Mouse (Mus musculus): Measurements from ENCODE around the gene Irf5. TPM values are rescaled to one million over a fixed set of nuclear protein-coding genes. Genes with fewer than 3 reads are reported as not detected.

Irf5 gene
- polyA plus RNA-seq, 1 experiment from 2014 or later, result 6.8 TPM

DNA sequence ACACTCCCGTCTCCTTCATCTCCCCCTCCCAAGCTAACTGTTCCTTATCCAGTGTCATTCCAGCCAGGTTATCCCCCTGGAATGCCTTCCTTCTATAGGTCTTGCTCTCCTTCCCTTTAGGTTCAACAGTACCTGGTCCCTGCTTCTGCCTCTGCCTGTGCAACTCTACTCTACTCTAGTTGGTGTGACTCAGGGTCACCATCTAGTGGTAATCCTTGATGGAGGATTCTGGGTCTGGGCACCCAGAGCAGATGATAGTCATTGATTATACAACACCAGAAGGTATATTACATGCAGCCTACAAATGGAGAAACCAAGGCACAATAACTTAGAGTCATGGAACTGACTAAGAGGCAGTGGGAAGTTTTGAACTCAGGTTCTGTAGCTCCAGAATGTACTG, 24.8 kb upstream of the Irf5 start:
- Histone ChIP-seq H3K4me2 (ENCODE audit: low read depth, low read length) (no peak overlapping the region), H3K36me3 (ENCODE audit: control insufficient read depth, insufficient read depth, low read length) (no peaks in the 10 kb centered on the region), H3K4me3 (ENCODE audit: low read length) (no peak overlapping the region), H3K4me1 (replicated peaks; ENCODE audit: control insufficient read depth, insufficient read depth, low read length) (peaks cover 4% of the 10 kb centered on the region; the same call in 1 of the 2 replicates), H3K9me3 (ENCODE audit: control insufficient read depth, low read length) (no peaks in the 10 kb centered on the region), H3K9ac (ENCODE audit: low read length) (no peak overlapping the region), H3K27ac (ENCODE audit: low read length) (no peak overlapping the region), H3K27me3 (ENCODE audit: control insufficient read depth, insufficient read depth, low read depth, low read length) (peaks cover 3% of the 10 kb centered on the region; the same call in 1 of the 2 replicates)
- no peak for ATAC-seq (ENCODE audit: low read depth)
- WGBS, result 91% methylated on average over 1 of the region's 1 CpGs

DNA sequence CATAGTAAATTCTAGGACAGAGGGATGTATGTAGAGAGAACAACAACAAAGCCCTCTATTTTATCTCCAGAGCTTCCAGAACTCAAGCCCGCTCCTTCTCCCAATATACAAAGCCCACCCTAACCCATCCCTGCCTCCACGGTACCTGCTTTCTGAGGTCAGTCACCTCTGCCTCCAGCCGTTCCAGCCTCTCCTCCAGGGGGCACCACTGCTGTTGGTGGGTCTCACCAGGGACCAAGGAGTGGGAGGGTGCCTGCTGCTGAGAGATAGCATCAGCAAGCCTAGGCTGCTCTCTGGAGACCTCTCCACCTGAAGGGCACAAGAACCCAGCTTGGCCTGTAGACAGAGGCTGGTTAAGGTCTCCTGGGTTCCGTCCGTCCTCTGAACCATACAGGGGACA, 20.9 kb upstream of the Irf5 start:
- H3K27me3 ChIP-seq (ENCODE audit: control insufficient read depth, insufficient read depth, low read depth, low read length), result peaks cover 2% of the 10 kb centered on the region; the same call in 1 of the 2 replicates
- no peaks in the 10 kb centered on the region for H3K36me3 ChIP-seq (ENCODE audit: control insufficient read depth, insufficient read depth, low read length)
- H3K27ac ChIP-seq (ENCODE audit: low read length), result no peak overlapping the region
- WGBS, result 84% methylated on average over 5 of the region's 5 CpGs
- no peak for ATAC-seq (ENCODE audit: low read depth)
- H3K9ac ChIP-seq (ENCODE audit: low read length), result no peak overlapping the region
- peaks cover 14% of the 10 kb centered on the region for H3K4me1 ChIP-seq (replicated peaks; ENCODE audit: control insufficient read depth, insufficient read depth, low read length)
- no peaks in the 10 kb centered on the region for H3K9me3 ChIP-seq (ENCODE audit: control insufficient read depth, low read length)
- H3K4me3 ChIP-seq (ENCODE audit: low read length), result no peak overlapping the region
- H3K4me2 ChIP-seq (ENCODE audit: low read depth, low read length), result no peak overlapping the region

DNA sequence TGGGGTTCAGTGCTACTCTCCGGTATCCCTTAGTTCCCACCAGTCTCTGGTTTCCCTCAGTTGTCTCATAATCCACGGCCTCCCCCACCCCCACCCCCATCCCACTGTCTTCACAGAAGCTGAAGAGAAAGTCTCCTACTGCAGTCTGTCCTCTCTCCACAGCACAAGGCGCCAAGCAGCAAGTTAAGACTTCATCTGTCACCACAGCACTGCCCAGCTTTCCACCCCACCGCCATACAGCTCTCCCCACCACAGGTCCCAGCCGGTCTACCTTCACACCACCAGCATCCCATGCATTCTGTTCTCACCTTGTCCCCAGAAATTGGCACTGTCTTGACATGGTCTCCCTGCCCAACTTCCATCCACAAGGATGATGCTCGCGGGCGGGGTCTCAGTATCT, 19.6 kb upstream of the Irf5 start:
- Histone ChIP-seq H3K4me1 (replicated peaks; ENCODE audit: control insufficient read depth, insufficient read depth, low read length) (peaks cover 14% of the 10 kb centered on the region), H3K36me3 (ENCODE audit: control insufficient read depth, insufficient read depth, low read length) (no peaks in the 10 kb centered on the region), H3K9ac (ENCODE audit: low read length) (peak overlapping the region; percentile 68), H3K9me3 (ENCODE audit: control insufficient read depth, low read length) (no peaks in the 10 kb centered on the region), H3K27me3 (ENCODE audit: control insufficient read depth, insufficient read depth, low read depth, low read length) (peaks cover 2% of the 10 kb centered on the region; the same call in 1 of the 2 replicates), H3K4me3 (ENCODE audit: low read length) (peak overlapping the region; percentile 67), H3K27ac (ENCODE audit: low read length) (no peak overlapping the region), H3K4me2 (ENCODE audit: low read depth, low read length) (peak overlapping the region; percentile 76)
- ATAC-seq (ENCODE audit: low read depth), result peak; percentile 20; the same call in 1 of the 2 replicates
- WGBS, result 20% methylated on average over 8 of the region's 8 CpGs

DNA sequence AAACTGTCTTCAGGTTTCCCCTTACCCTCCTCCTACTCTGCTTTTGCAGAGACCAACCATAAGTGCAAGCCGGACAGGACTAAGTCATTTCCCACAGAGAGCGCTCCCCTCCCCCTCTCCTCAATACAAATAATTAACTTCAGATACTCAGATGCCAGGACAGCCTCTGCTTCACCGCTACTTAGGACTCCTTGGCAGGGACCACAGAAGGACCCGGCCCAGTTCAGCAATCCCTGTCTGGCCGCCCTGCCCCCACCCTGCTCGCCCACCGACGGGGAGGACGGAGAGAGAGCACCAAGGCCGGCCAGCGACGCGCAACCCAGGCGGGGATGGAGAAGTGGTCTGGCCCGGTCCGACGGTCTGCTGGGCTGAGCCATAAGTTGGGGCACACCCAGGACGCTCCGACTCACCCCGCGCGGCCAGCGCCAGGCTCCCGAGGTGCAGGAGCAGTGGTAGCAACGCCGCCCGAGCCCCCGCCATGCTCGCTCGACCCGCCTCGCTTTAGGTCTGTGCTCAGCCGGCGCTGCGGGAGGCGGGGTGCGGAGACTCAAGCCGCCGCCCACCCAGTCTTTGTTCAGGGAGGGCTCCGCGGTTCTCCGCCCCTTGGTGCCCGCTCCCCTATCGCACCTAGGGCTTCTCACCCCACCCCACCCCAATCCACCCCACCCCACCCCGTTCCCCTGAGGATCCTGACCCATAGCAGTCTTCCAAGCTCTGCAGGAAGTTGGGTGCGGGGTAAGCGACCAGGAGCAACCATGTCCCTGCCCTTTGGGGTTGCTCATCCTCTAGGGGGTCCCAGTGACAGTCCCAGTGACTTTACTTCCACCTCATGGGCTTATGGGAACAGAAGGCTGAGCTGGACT, 18.7 kb upstream of the Irf5 start, which contains the start of gene Kcp:
Kcp (minus strand) TSS at position 506 of the 863 bp plus-strand sequence.
- Histone ChIP-seq H3K27me3 (ENCODE audit: control insufficient read depth, insufficient read depth, low read depth, low read length) (peaks cover 2% of the 10 kb centered on the region; the same call in 1 of the 2 replicates), H3K9me3 (ENCODE audit: control insufficient read depth, low read length) (no peaks in the 10 kb centered on the region), H3K4me1 (replicated peaks; ENCODE audit: control insufficient read depth, insufficient read depth, low read length) (peaks cover 17% of the 10 kb centered on the region), H3K4me2 (ENCODE audit: low read depth, low read length) (peak within 1 kb of the TSS; percentile 76), H3K36me3 (ENCODE audit: control insufficient read depth, insufficient read depth, low read length) (no peaks in the 10 kb centered on the region), H3K9ac (ENCODE audit: low read length) (peak within 1 kb of the TSS; percentile 68), H3K27ac (ENCODE audit: low read length) (no peak within 1 kb of the TSS), H3K4me3 (ENCODE audit: low read length) (peak within 1 kb of the TSS; percentile 67)
- WGBS, result 1% methylated on average over 31 of the region's 47 CpGs
- peak; percentile 74 for ATAC-seq (ENCODE audit: low read depth)

DNA sequence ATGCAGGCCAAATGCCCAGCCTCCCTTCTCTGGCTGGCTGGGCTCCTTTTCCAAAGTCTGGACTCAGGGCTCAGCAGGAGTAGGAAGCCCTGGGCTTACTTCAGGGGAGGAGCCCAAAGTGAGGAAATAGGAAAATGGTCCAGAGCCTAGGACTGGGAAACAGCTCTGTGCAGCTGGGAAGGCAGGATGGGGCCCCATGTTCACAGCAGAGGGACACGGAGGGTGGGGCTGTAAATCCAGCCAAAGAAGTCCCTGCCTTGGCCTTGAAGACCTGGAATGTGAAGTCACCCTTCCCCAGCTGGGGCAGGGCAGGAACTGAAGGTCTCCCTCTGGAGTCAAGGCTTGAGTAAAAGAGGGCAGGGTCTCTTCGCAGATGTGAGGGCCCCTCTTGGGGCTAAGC, 17.3 kb upstream of the Irf5 start:
- H3K27ac ChIP-seq (ENCODE audit: low read length), result no peak overlapping the region
- no peaks in the 10 kb centered on the region for H3K36me3 ChIP-seq (ENCODE audit: control insufficient read depth, insufficient read depth, low read length)
- no peak overlapping the region for H3K4me2 ChIP-seq (ENCODE audit: low read depth, low read length)
- WGBS, result 33% methylated on average over 2 of the region's 2 CpGs
- H3K4me3 ChIP-seq (ENCODE audit: low read length), result no peak overlapping the region
- no peak for ATAC-seq (ENCODE audit: low read depth)
- H3K4me1 ChIP-seq (replicated peaks; ENCODE audit: control insufficient read depth, insufficient read depth, low read length), result peaks cover 22% of the 10 kb centered on the region
- H3K27me3 ChIP-seq (ENCODE audit: control insufficient read depth, insufficient read depth, low read depth, low read length), result peaks cover 2% of the 10 kb centered on the region; the same call in 1 of the 2 replicates
- no peak overlapping the region for H3K9ac ChIP-seq (ENCODE audit: low read length)
- H3K9me3 ChIP-seq (ENCODE audit: control insufficient read depth, low read length), result no peaks in the 10 kb centered on the region

DNA sequence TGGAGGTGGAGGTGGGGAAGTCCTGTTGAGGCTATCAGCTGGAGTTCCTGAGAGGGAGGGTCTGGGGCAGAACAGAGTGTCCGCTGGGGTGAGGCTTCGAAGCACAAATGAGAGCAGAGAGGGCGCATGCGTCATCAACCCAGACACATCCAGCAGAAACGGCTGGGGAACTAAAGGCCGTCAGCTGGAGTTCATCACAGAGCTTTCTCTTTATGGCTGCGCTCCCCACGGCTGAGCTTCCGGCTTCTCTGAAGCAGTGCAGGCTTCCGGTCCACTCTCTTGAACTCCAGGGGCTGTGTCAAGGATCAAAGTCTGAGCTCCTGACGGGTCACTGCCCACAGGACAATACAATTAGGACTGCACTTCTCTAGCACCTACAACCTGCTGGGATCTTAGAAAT, 13.1 kb upstream of the Irf5 start:
- H3K36me3 ChIP-seq (ENCODE audit: control insufficient read depth, insufficient read depth, low read length), result no peaks in the 10 kb centered on the region
- ATAC-seq (ENCODE audit: low read depth), result peak; percentile 83
- peak overlapping the region; percentile 39 for H3K4me2 ChIP-seq (ENCODE audit: low read depth, low read length)
- H3K27ac ChIP-seq (ENCODE audit: low read length), result peak overlapping the region; percentile 33
- peaks cover 10% of the 10 kb centered on the region; the same call in 1 of the 2 replicates for H3K4me1 ChIP-seq (replicated peaks; ENCODE audit: control insufficient read depth, insufficient read depth, low read length)
- H3K9me3 ChIP-seq (ENCODE audit: control insufficient read depth, low read length), result no peaks in the 10 kb centered on the region
- WGBS, result under 1% methylated on average over 11 of the region's 11 CpGs
- no peak overlapping the region for H3K9ac ChIP-seq (ENCODE audit: low read length)
- H3K27me3 ChIP-seq (ENCODE audit: control insufficient read depth, insufficient read depth, low read depth, low read length), result no peaks in the 10 kb centered on the region
- H3K4me3 ChIP-seq (ENCODE audit: low read length), result peak overlapping the region; percentile 12

DNA sequence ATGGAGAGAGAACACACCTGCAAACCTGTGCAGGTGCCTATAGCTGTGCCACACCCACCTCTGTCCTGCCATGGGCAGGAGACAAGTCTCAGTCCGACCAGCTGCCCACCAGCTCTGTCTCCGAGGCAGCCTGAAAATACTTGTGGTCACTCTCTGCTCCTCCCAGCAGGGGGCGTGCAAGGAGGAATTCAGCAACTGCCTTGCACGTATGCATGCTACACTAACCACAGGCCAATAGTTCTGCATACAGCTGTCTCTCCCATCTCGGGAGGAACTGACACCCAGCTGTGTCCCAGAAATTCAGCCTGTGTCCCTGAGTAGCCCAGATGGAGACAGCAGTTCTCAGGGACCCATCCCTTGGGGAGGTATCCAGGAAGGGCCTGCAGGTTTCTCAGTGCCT, 9.3 kb upstream of the Irf5 start:
- Histone ChIP-seq H3K4me3 (ENCODE audit: low read length) (no peak overlapping the region), H3K4me2 (ENCODE audit: low read depth, low read length) (no peak overlapping the region), H3K9ac (ENCODE audit: low read length) (no peak overlapping the region), H3K9me3 (ENCODE audit: control insufficient read depth, low read length) (no peaks in the 10 kb centered on the region), H3K36me3 (ENCODE audit: control insufficient read depth, insufficient read depth, low read length) (no peaks in the 10 kb centered on the region), H3K27ac (ENCODE audit: low read length) (no peak overlapping the region), H3K4me1 (replicated peaks; ENCODE audit: control insufficient read depth, insufficient read depth, low read length) (peaks cover 7% of the 10 kb centered on the region; the same call in 1 of the 2 replicates), H3K27me3 (ENCODE audit: control insufficient read depth, insufficient read depth, low read depth, low read length) (no peaks in the 10 kb centered on the region)
- peak; percentile 29; the same call in 1 of the 2 replicates for ATAC-seq (ENCODE audit: low read depth)
- 2% methylated on average over 5 of the region's 5 CpGs for WGBS

DNA sequence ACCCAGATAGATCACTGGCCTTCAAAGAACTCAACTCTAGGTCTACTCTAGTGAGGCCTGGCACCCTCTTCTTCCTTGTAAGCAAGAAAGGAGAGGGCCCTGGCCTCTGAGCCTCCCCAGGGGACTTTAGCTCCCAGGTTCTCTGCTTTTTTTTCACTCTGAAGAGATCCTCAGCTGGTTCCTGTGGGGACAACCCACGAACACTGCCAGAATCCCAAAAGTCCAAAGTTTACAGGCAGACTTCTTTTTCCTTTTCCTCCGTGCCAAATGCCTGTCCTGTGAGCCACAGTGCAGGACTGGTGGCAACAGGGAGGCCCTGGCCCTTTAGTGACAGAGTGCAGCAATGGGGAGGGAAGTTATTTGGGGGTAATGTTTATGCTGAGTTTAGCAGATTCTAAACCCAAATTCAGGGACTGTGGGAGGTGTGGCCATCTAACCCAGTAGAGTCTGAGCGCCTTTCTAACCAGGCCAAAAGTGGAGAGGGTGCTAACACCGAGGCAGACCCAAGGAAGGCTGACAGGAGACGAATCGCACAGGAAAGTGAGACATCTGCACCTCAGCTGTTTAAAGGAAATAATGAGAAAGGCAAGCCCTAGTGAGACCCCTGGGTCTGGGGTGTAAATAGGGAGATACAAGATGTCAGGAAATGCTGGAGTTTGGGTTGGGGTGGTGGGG, 3.7 kb upstream of the Irf5 start:
- H3K4me1 ChIP-seq (replicated peaks; ENCODE audit: control insufficient read depth, insufficient read depth, low read length), result peaks cover 10% of the 10 kb centered on the region
- no peaks in the 10 kb centered on the region for H3K9me3 ChIP-seq (ENCODE audit: control insufficient read depth, low read length)
- no peak overlapping the region for H3K27ac ChIP-seq (ENCODE audit: low read length)
- H3K9ac ChIP-seq (ENCODE audit: low read length), result no peak overlapping the region
- ATAC-seq (ENCODE audit: low read depth), result no peak
- peaks cover 17% of the 10 kb centered on the region; the same call in 1 of the 2 replicates for H3K27me3 ChIP-seq (ENCODE audit: control insufficient read depth, insufficient read depth, low read depth, low read length)
- H3K36me3 ChIP-seq (ENCODE audit: control insufficient read depth, insufficient read depth, low read length), result no peaks in the 10 kb centered on the region
- WGBS, result 56% methylated on average over 6 of the region's 6 CpGs
- H3K4me3 ChIP-seq (ENCODE audit: low read length), result no peak overlapping the region
- H3K4me2 ChIP-seq (ENCODE audit: low read depth, low read length), result no peak overlapping the region

Measured in lung, embryonic 16.5 days (tissue).